Mouse (Mus musculus) G1E (cell line): ENCODE results near the gene Smim24. TPM values are rescaled to one million over a fixed set of nuclear protein-coding genes. Genes with fewer than 3 reads are reported as not detected.

Experiments
- ATAC-seq: 2 replicates; pipeline ENCODE4 v1.8.0; 2016; ENCODE audit warnings: mild to moderate bottlenecking; ENCODE audit not compliant: insufficient number of reproducible peaks, poor library complexity, low FRiP score, severe bottlenecking; ENCODE audit errors: extremely low read depth
- DNase-seq: peaks from one replicate; pipeline ENCODE4 v3.0.0; 2012; ENCODE audit warnings: low spot score
- H3K27me3 ChIP-seq: 2 replicates; pipeline ENCODE4 v1.6.1; 2012; ENCODE audit warnings: mild to moderate bottlenecking, low read length, inconsistent platforms; ENCODE audit not compliant: insufficient read depth
- H3K36me3 ChIP-seq: replicated peaks from 2 replicates; pipeline ENCODE3; 2012; ENCODE audit warnings: mild to moderate bottlenecking, inconsistent platforms
- H3K4me1 ChIP-seq: 2 replicates; pipeline ENCODE4 v1.6.1; 2012; ENCODE audit warnings: low read depth, low read length, inconsistent platforms, mixed read lengths; ENCODE audit not compliant: insufficient read depth
- H3K4me3 ChIP-seq: 2 replicates; pipeline ENCODE4 v1.5.1; 2012; ENCODE audit warnings: low read depth, mild to moderate bottlenecking, inconsistent platforms, low read length, moderate library complexity, mixed read lengths
- H3K9me3 ChIP-seq: replicated peaks from 2 replicates; pipeline ENCODE4 v1.6.1; 2012; ENCODE audit warnings: inconsistent platforms
- CTCF ChIP-seq: IDR thresholded peaks from 2 replicates; pipeline ENCODE4 v1.5.1; 2012; ENCODE audit warnings: low read depth, low read length, inconsistent platforms, mixed read lengths
- GATA1 ChIP-seq: IDR thresholded peaks from 2 replicates; pipeline ENCODE4 v1.6.1; 2012; ENCODE audit warnings: borderline replicate concordance, low read length, inconsistent platforms, mixed read lengths
- GATA2 ChIP-seq: IDR thresholded peaks from 2 replicates; pipeline ENCODE4 v1.6.1; 2012; ENCODE audit warnings: low read depth, low read length, inconsistent platforms, borderline replicate concordance
- POLR2AphosphoS5 ChIP-seq: IDR thresholded peaks from 2 replicates; pipeline ENCODE4 v1.6.1; 2012; ENCODE audit warnings: low read depth, low read length, inconsistent platforms; ENCODE audit not compliant: insufficient replicate concordance
- TAL1 ChIP-seq: conservative IDR thresholded peaks from 2 replicates; pipeline ENCODE4 v1.6.1; 2012; ENCODE audit warnings: low read depth, low read length, inconsistent platforms, mixed read lengths
- polyA plus RNA-seq: library from polyadenylated mRNA; stranded (reverse); fragments of >175 nt; gene quantifications from 2 replicates; pipeline ENCODE4 v1.2.3, GENCODE M21; 2012
- total RNA-seq, 2 experiments: library from RNA; stranded (forward) in 1 of 2; stranded (reverse) in 1 of 2; fragments of 200-1000 nt in 1 of 2; fragments of >200 nt in 1 of 2; fragmentation: Nextera tagmentation in 1 of 2; gene quantifications; 2 replicates each; pipeline ENCODE4 v1.2.3; 2014 to 2017

Smim24 gene
- total and polyA plus RNA-seq, 3 experiments = 1.6 to 13.8 (median 3.5) TPM

DNA sequence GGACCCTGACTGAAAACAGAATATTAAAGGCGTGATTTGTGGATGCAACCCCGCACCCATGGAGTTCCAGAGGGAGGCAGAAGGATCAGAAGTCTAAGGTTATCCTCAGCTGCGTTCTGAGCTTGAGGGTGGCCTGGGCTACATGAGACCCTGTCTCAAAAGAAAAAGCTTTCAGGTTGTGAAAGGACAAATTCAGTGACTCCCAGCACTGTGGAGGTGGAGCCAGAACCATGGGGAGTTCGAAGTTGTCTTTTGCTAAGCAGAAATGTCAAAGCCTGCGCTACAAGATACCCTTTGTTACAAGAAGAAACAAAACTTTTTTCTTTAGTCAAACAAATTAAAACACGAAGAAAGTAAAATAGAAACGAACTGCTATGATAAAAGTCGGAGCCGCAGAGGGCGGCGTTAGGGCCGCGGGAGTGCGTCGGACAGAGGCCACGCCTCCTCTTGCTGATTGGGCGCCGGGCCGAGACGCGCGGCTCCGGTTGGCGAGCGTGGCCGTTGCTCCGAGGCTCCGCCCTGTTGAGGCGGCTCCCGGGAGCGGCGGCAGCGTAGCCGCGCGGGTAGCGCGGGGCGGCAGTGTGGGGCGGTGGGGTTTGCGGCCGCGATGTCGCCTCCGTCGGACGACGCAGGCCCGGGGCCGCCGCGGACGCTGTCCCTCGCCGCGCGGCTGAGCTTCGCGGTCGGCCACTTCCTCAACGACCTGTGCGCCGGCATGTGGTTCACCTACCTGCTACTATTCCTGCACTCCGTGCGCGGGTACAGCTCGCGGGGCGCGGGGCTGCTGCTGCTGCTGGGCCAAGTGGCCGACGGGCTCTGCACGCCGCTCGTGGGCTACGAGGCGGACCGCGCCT lies 35.6 kb upstream of the Smim24 start, which contains the start of gene Mfsd12:
TSS of gene Mfsd12 (plus strand) at position 501 of the 854 bp plus-strand sequence.
- H3K4me1 ChIP-seq = peaks cover 82% of the 10 kb centered on the region
- no peaks in the 10 kb centered on the region for H3K27me3 ChIP-seq
- H3K9me3 ChIP-seq = no peaks in the 10 kb centered on the region
- ATAC-seq (peak; percentile 55), DNase-seq (peak; percentile 94)
- no peak for TF ChIP-seq GATA2
- no peak for TF ChIP-seq POLR2AphosphoS5
- TF ChIP-seq CTCF = no peak
- no peak for TF ChIP-seq GATA1
- TF ChIP-seq TAL1 = no peak
- peak within 1 kb of the TSS; percentile 88 for H3K4me3 ChIP-seq
- peaks cover 37% of the 10 kb centered on the region for H3K36me3 ChIP-seq

DNA sequence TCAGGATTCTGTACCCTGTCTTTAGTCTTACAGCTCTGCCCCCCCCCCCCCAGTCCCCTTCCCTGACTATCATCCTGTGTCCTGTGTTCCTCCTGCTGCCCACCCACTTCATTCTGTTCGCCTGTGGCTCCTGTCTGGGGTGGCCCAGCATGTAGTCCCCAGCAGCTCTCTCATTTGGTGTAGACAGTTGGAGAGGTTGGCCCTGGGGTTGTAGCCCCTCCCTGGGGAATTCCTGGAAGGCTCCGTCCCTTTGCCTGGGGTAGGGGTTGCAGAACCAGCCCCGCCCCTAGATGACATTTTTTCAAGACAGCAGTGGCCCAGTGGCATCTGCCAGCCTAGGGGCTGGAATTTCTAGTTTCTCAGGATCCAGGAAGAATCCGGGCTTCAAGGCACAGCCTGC lies 34.6 kb upstream of the Smim24 start:
- no peak for TF ChIP-seq GATA2
- TF ChIP-seq TAL1 = no peak
- no peak for TF ChIP-seq GATA1
- no peak for TF ChIP-seq CTCF
- TF ChIP-seq POLR2AphosphoS5 = no peak

DNA sequence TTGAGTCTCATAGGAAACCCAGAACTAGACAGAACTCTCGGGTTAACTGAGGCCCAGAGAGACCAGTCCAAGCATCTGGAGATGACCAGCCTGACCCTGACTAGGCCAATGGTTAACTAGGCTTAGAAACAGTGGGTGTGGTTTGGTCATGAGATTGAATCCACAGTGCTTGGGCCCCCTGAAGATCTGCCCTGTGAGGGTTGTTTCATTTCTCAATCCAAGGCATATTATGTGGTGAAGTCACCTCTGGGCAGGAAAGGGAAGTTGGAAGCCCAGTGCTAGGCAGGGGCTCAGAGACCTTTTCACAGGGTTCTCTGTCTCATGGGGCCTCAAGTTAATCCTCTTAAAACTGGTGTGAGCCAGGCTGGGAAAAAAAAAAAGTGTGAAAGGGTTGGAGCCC lies 34.0 kb upstream of the Smim24 start:
- H3K27me3 ChIP-seq = no peaks in the 10 kb centered on the region
- H3K36me3 ChIP-seq = peaks cover 53% of the 10 kb centered on the region
- ATAC-seq = peak; percentile 4; the same call in 1 of the 2 replicates
- peaks cover 91% of the 10 kb centered on the region for H3K4me1 ChIP-seq
- peak; percentile 43 for DNase-seq
- H3K4me3 ChIP-seq = peak overlapping the region; percentile 88
- TF ChIP-seq CTCF (no peak), GATA1 (no peak), POLR2AphosphoS5 (no peak), GATA2 (no peak), TAL1 (no peak)
- H3K9me3 ChIP-seq = no peaks in the 10 kb centered on the region

More for the DNA sequence above, 34.6 kb upstream of the Smim24 start:
- Histone ChIP-seq H3K4me1 (peaks cover 85% of the 10 kb centered on the region), H3K9me3 (no peaks in the 10 kb centered on the region), H3K27me3 (no peaks in the 10 kb centered on the region), H3K4me3 (peak overlapping the region; percentile 88), H3K36me3 (peaks cover 47% of the 10 kb centered on the region)
- peak; percentile 41 for DNase-seq
- ATAC-seq = no peak

DNA sequence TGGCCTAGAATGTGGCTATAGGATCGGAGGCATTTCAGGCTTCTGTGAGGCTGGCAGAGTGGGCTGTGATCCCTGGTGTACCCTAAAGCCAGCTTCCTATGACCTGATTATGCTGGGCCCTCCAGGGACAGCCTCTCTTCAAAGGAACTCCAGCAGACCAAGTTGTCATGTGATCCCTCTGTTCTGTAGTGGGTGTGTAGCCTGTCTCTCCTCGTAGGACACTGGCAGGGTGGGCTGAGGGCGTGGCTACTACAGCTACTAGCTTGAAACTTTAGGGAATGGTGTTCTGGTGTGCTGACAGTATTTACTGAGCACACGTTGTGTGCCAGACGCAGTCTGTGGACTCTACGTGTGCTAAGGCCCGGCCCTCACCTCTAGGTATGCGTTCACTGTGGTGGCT lies 32.1 kb upstream of the Smim24 start:
- ATAC-seq = peak; percentile 47
- Histone ChIP-seq H3K36me3 (peaks cover 72% of the 10 kb centered on the region), H3K4me3 (peak overlapping the region; percentile 66; the same call in 1 of the 2 replicates), H3K27me3 (no peaks in the 10 kb centered on the region), H3K9me3 (no peaks in the 10 kb centered on the region), H3K4me1 (peaks cover 93% of the 10 kb centered on the region)
- TF ChIP-seq GATA1 = no peak
- no peak for TF ChIP-seq TAL1
- no peak for TF ChIP-seq CTCF
- TF ChIP-seq GATA2 = no peak
- TF ChIP-seq POLR2AphosphoS5 = no peak
- peak; percentile 47 for DNase-seq

DNA sequence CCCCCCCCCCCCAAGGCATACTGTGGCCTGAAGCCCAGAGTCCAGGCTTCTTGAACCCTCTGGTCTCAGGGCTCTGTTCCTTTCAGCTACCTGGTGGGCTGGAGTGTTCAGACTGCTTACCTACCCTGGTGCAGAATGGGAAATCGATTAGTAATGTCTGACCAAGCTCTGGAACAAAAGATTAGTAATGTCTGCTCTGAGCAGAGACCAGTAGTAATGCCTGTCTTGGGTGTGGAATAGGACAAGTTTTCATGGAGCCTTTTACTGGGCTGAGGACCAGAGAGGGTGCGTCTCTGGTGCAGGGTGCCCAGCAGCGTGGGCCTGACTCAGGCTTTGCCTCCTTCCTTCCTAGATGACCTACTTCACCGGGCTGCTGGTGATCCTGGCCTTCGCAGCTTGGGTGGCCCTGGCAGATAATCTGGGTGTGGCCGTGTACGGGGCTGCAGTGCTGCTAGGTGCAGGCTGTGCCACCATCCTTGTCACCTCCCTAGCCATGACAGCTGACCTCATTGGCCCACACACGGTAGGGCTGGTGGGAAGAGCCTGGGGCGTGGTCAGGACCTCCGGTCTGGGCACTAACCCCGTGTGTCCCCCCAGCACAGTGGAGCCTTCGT lies 30.4 kb upstream of the Smim24 start:
- Histone ChIP-seq H3K36me3 (peaks cover 89% of the 10 kb centered on the region), H3K4me1 (peaks cover 96% of the 10 kb centered on the region)
- DNase-seq = no peak

DNA sequence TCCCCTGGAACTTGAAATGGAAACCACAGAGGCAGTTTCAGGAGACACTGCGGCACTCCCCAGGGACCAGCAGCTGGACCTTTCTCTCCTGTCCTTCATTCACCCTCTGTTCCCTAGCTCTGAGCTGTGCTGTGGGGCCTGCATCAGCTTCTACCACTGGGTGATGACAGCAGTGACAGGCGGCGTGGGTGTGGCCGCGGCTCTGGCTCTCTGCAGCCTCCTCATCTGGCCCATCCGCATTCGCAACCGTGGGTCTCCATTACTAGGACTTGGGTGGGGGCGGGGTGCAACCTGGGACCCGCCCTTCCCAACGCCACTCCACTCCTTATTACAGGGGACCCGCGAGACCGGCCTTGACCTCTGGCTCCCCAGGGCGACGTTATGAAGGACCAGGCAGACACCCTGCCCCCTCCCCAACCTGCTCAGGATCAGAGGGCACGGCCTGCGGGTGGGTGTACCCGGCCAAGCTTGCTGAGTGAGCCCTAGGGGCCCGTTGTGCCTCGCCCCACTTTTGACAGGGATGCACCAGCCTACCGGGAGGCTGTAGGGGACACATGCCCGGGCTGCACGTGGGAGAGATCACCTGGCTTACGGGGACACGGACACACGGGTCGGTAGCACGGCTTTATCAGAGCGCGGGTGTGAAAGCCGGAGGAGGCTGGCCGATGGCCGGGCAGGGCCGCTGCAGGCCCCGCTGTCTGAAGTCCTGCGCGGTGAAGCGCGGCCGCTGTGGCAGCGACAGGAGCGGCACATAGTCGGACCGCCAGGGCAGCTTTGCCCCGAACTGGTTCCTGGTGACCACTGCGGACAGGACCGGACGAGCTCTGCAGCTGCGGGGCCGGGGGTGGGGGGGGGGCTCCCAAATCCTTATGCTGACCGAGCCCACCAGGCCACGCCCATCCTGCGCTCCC lies 29.2 kb upstream of the Smim24 start:
- peaks cover 96% of the 10 kb centered on the region for H3K4me1 ChIP-seq
- peaks cover 99% of the 10 kb centered on the region for H3K36me3 ChIP-seq
- H3K27me3 ChIP-seq = no peaks in the 10 kb centered on the region
- TF ChIP-seq POLR2AphosphoS5 (no peak), TAL1 (no peak), CTCF (no peak), GATA1 (no peak)
- DNase-seq = no peak
- no peak for ATAC-seq
- H3K9me3 ChIP-seq = no peaks in the 10 kb centered on the region
- peak overlapping the region; percentile 34; the same call in 1 of the 2 replicates for H3K4me3 ChIP-seq

More for the DNA sequence above, 30.4 kb upstream of the Smim24 start:
- no peak for TF ChIP-seq POLR2AphosphoS5
- Histone ChIP-seq H3K9me3 (no peaks in the 10 kb centered on the region), H3K27me3 (no peaks in the 10 kb centered on the region), H3K4me3 (peak overlapping the region; percentile 64; the same call in 1 of the 2 replicates)
- no peak for ATAC-seq
